ENCODE assay signal across 26 mouse cellular contexts in the genomic region with DNA sequence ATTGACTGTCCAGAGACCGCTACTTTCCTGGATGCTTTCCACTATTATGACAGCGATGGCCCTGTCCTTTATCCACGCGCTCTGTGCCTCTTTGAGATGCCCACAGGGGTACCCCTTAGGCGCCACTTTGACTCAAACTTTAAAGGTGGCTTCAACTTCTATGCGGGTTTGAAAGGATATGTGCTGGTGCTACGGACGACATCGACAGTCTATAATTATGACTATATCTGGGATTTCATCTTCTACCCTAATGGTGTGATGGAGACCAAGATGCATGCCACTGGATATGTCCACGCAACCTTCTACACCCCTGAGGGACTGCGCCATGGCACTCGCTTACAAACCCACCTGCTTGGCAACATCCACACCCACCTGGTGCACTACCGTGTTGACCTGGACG. TPM values are rescaled to one million over a fixed set of nuclear protein-coding genes. Genes with fewer than 3 reads are reported as not detected.
A peak's percentile ranks its signal among the peaks of the same experiment; 100 is the strongest.
DNase-seq lines count a peak whose midpoint lies in the region; ATAC-seq and TF ChIP-seq lines count a peak whose summit lies in the region.
"Had no signal": no experiment of that assay in that cellular context is flagged by ENCODE, and none has a peak within 500 bp of the region (broad histone marks: within the 10 kb centered on the region; RNA-seq: fewer than 3 reads in every experiment).

No protein-coding gene starts in this region.

- H3K36me3 ChIP-seq in heart, embryonic 10.5 days = no peaks in the 10 kb centered on the region
- H3K36me3 ChIP-seq in limb, embryonic 10.5 days = no peaks in the 10 kb centered on the region
- no peaks in the 10 kb centered on the region for H3K36me3 ChIP-seq in forebrain, postnatal 0 days (ENCODE audit: insufficient read depth)
- H3K36me3 ChIP-seq: embryonic facial prominence, embryonic 13.5 days; embryonic facial prominence, embryonic 15.5 days; forebrain, embryonic 10.5 days; forebrain, embryonic 12.5 days had no signal

- peak; percentile 59 for DNase-seq in heart, embryonic 10.5 days (ENCODE audit: low spot score)
- no peak for DNase-seq in heart, adult 9 months (ENCODE audit: low spot score in 2 of 2)
- peak; percentile 17 for DNase-seq in testis, postnatal 10 days (ENCODE audit: low spot score)
- DNase-seq in testis, postnatal 14 days (ENCODE audit: low spot score) = no peak
- peak; percentile 8 for DNase-seq in limb, embryonic 10.5 days (ENCODE audit: low spot score)
- DNase-seq in forebrain, postnatal 0 days = no peak
- DNase-seq: adrenal gland, adult 8-10 months; adrenal gland, postnatal 14 days; adrenal gland, postnatal 36 days; cerebellum, adult 11-12 months; cerebellum, adult 2 months; cerebellum, adult 9-10 months; cerebellum, postnatal 10 days; cerebellum, postnatal 25 days had no signal

- WGBS in heart, embryonic 10.5 days = 91% methylated on average over 14 of the region's 14 CpGs
- WGBS in limb, embryonic 10.5 days = 94% methylated on average over 14 of the region's 14 CpGs
- WGBS in forebrain, postnatal 0 days = 96% methylated on average over 14 of the region's 14 CpGs

- no peak overlapping the region for H3K4me2 ChIP-seq in forebrain, postnatal 0 days (ENCODE audit: low read depth)
- H3K4me2 ChIP-seq: embryonic facial prominence, embryonic 13.5 days; embryonic facial prominence, embryonic 15.5 days; forebrain, embryonic 12.5 days had no signal

- ATAC-seq in forebrain, postnatal 0 days = no peak
- ATAC-seq: forebrain, embryonic 14.5 days; forebrain, embryonic 16.5 days had no signal

- H3K27ac ChIP-seq in heart, embryonic 10.5 days = no peak overlapping the region
- H3K27ac ChIP-seq in limb, embryonic 10.5 days = no peak overlapping the region
- no peak overlapping the region for H3K27ac ChIP-seq in forebrain, postnatal 0 days (ENCODE audit: low read depth, low read length)
- H3K27ac ChIP-seq: embryonic facial prominence, embryonic 13.5 days; embryonic facial prominence, embryonic 15.5 days; forebrain, embryonic 10.5 days; forebrain, embryonic 12.5 days had no signal

- H3K27me3 ChIP-seq in heart, embryonic 10.5 days (ENCODE audit: insufficient read depth, poor library complexity, severe bottlenecking) = no peaks in the 10 kb centered on the region
- H3K27me3 ChIP-seq in limb, embryonic 10.5 days (ENCODE audit: low read depth, poor library complexity, severe bottlenecking) = no peaks in the 10 kb centered on the region
- H3K27me3 ChIP-seq in forebrain, postnatal 0 days (ENCODE audit: insufficient read depth, low read length) = no peaks in the 10 kb centered on the region
- H3K27me3 ChIP-seq: embryonic facial prominence, embryonic 13.5 days; embryonic facial prominence, embryonic 15.5 days; forebrain, embryonic 12.5 days had no signal

- H3K9me3 ChIP-seq in heart, embryonic 10.5 days = no peaks in the 10 kb centered on the region
- no peaks in the 10 kb centered on the region for H3K9me3 ChIP-seq in limb, embryonic 10.5 days (replicated peaks)
- no peaks in the 10 kb centered on the region for H3K9me3 ChIP-seq in forebrain, postnatal 0 days (ENCODE audit: low read length)
- H3K9me3 ChIP-seq: embryonic facial prominence, embryonic 13.5 days; embryonic facial prominence, embryonic 15.5 days; forebrain, embryonic 10.5 days; forebrain, embryonic 12.5 days had no signal

- no peak overlapping the region for H3K4me3 ChIP-seq in heart, embryonic 10.5 days
- no peak overlapping the region for H3K4me3 ChIP-seq in limb, embryonic 10.5 days
- no peak overlapping the region for H3K4me3 ChIP-seq in forebrain, postnatal 0 days (ENCODE audit: low read depth, low read length)
- H3K4me3 ChIP-seq: embryonic facial prominence, embryonic 13.5 days; embryonic facial prominence, embryonic 15.5 days; erythroblast, embryonic 14.5 days; forebrain, embryonic 10.5 days; forebrain, embryonic 12.5 days had no signal

- TF ChIP-seq CTCF in forebrain, postnatal 0 days (IDR thresholded peaks at IDR 0.05; ENCODE audit: low read depth) = no peak

- H3K9ac ChIP-seq in forebrain, postnatal 0 days = no peak overlapping the region
- H3K9ac ChIP-seq: embryonic facial prominence, embryonic 13.5 days; embryonic facial prominence, embryonic 15.5 days; forebrain, embryonic 12.5 days had no signal

- peaks cover 8% of the 10 kb centered on the region; the same call in 1 of the 2 replicates for H3K4me1 ChIP-seq in heart, embryonic 10.5 days
- H3K4me1 ChIP-seq in limb, embryonic 10.5 days = peaks cover 3% of the 10 kb centered on the region; the same call in 1 of the 2 replicates
- H3K4me1 ChIP-seq in forebrain, postnatal 0 days (ENCODE audit: insufficient read depth) = no peaks in the 10 kb centered on the region
- H3K4me1 ChIP-seq: embryonic facial prominence, embryonic 13.5 days; embryonic facial prominence, embryonic 15.5 days; forebrain, embryonic 10.5 days; forebrain, embryonic 12.5 days had no signal

RNA-seq across cellular contexts. Expression of a gene that starts 23.3 kb away (rescaled TPM):
- 0.05 TPM in 1 of 2 replicates, not detected in the other for polyA plus RNA-seq in heart, embryonic 10.5 days (2016; fragmentation: Nextera tagmentation; extraction: Ambion mirVana)
- polyA plus RNA-seq in limb, embryonic 10.5 days (2016; fragmentation: Nextera tagmentation; extraction: Ambion mirVana) = not detected in 2 replicates
- total RNA-seq in forebrain, postnatal 0 days (2014; rRNA removed) = not detected in 2 replicates
- not detected in 2 replicates for polyA plus RNA-seq in forebrain, postnatal 0 days (2015; fragmentation: Nextera tagmentation; extraction: Ambion mirVana)
- total RNA-seq: adrenal gland, adult 8-10 months; adrenal gland, postnatal 14 days; adrenal gland, postnatal 36 days; ES-E14; MEL had no signal
- polyA plus RNA-seq: C2C12; cerebellum, adult 2 months; cortical plate, adult 2 months; embryonic facial prominence, embryonic 11.5 days; embryonic facial prominence, embryonic 13.5 days; embryonic facial prominence, embryonic 15.5 days; erythroblast, embryonic 14.5 days; forebrain, embryonic 10.5 days; forebrain, embryonic 12.5 days; forebrain, embryonic 14.5 days; forebrain, embryonic 16.5 days had no signal

RNA-seq across cellular contexts. Expression of a gene that starts 33.7 kb away (rescaled TPM):
- not detected in 2 replicates for polyA plus RNA-seq in heart, embryonic 10.5 days (2016; fragmentation: Nextera tagmentation; extraction: Ambion mirVana)
- polyA plus RNA-seq in limb, embryonic 10.5 days (2016; fragmentation: Nextera tagmentation; extraction: Ambion mirVana) = not detected in 2 replicates
- 1.6 TPM in 1 of 2 replicates, not detected in the other for total RNA-seq in forebrain, postnatal 0 days (2014; rRNA removed)
- 0.20 TPM in 1 of 2 replicates, not detected in the other for polyA plus RNA-seq in forebrain, postnatal 0 days (2015; fragmentation: Nextera tagmentation; extraction: Ambion mirVana)
- total RNA-seq: adrenal gland, adult 8-10 months; adrenal gland, postnatal 14 days; adrenal gland, postnatal 36 days; MEL had no signal
- polyA plus RNA-seq: C2C12; embryonic facial prominence, embryonic 11.5 days; embryonic facial prominence, embryonic 13.5 days; erythroblast, embryonic 14.5 days; forebrain, embryonic 12.5 days; forebrain, embryonic 14.5 days; forebrain, embryonic 16.5 days had no signal

Comparison
In these comparisons a context has a peak if more than half of its experiments do, and no peak if none do; other contexts are left out.
1. DNase-seq: peak in heart, embryonic 10.5 days (single experiment), testis, postnatal 10 days (single experiment) and limb, embryonic 10.5 days (single experiment); none in heart, adult 9 months (0 of 2), testis, postnatal 14 days (single experiment) and forebrain, postnatal 0 days (single experiment).